Mouse (Mus musculus): ENCODE results near the gene Runx2. TPM values are rescaled to one million over a fixed set of nuclear protein-coding genes. Genes with fewer than 3 reads are reported as not detected.

Gene Runx2
- polyA plus RNA-seq, 1 experiment from 2014 or later = 4.6 TPM

- Histone ChIP-seq H3K36me3 (no peaks in the 10 kb centered on the region), H3K4me1 (peaks cover 59% of the 10 kb centered on the region), H3K9me3 (replicated peaks) (no peaks in the 10 kb centered on the region), H3K4me3 (no peak overlapping the region), H3K27me3 (ENCODE audit: low read depth, poor library complexity, severe bottlenecking) (no peaks in the 10 kb centered on the region), H3K27ac (no peak overlapping the region)
- WGBS = 86% methylated on average over 3 of the region's 3 CpGs
- DNase-seq (ENCODE audit: low spot score) = no peak
These were observed 306.9 kb downstream of the Runx2 start for GRCm38 (mm10) chr17:44507741-44508140.

GRCm38 (mm10) chr17:44506524-44506923 lies 308.1 kb downstream of the Runx2 start:
- 20% methylated on average over 3 of the region's 3 CpGs for WGBS
- H3K36me3 ChIP-seq = no peaks in the 10 kb centered on the region
- DNase-seq (ENCODE audit: low spot score) = peak; percentile 86
- peaks cover 59% of the 10 kb centered on the region for H3K4me1 ChIP-seq
- H3K4me3 ChIP-seq = no peak overlapping the region
- peak overlapping the region; percentile 77 for H3K27ac ChIP-seq
- no peaks in the 10 kb centered on the region for H3K27me3 ChIP-seq (ENCODE audit: low read depth, poor library complexity, severe bottlenecking)
- H3K9me3 ChIP-seq (replicated peaks) = no peaks in the 10 kb centered on the region

DNA sequence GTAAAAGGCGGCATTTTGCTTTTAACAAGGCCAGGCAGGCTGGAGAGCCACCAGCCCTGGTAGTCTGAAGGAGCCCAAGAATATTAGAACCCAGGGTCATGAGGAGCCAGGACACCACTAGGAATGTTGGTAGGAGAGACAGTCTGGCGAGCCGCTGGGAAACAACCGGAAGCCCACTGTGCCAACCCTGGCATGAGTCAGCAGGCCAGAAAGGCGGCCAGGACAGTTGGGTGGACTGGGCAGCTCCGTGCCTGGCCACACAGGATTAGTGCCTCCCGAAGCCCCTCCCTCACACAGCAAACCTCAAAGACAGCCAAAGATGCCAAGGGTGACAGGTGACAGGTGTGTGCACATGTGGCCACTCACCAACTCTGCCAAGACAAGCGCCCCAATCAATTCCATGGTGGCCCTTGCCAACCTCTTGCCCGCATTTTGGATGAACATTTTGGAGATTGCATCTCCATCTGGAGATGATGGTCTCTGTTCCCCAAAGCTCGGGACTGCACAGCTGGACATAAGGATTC lies 309.7 kb downstream of the Runx2 start:
- H3K36me3 ChIP-seq = no peaks in the 10 kb centered on the region
- no peaks in the 10 kb centered on the region for H3K27me3 ChIP-seq (ENCODE audit: low read depth, poor library complexity, severe bottlenecking)
- peaks cover 51% of the 10 kb centered on the region for H3K4me1 ChIP-seq
- no peak overlapping the region for H3K4me3 ChIP-seq
- no peaks in the 10 kb centered on the region for H3K9me3 ChIP-seq (replicated peaks)
- no peak for DNase-seq (ENCODE audit: low spot score)
- H3K27ac ChIP-seq = 0 out of 2 replicates have a peak overlapping the region, but pooled peaks have one; percentile 25
- 88% methylated on average over 10 of the region's 10 CpGs for WGBS

DNA sequence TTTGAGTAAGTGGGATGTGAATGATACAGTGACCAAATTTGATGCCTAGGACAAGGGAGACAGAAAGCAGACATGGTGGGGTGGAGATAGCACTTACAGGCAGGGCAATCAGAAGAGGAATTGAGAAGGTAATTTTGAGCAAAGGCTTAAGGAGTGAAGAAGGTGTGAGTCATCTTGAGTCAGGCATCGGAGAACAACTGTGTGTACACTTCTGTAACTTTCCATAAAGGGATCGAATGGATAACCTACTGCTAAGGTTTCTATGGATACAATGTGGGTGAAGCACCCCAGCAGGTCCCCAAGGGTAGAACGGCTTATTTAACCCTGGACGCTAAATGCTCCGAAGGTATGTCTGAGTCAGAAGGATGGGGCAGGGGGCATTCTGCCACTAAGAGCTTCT lies 312.4 kb downstream of the Runx2 start:
- DNase-seq (ENCODE audit: low spot score) = no peak
- no peaks in the 10 kb centered on the region for H3K9me3 ChIP-seq (replicated peaks)
- no peaks in the 10 kb centered on the region for H3K36me3 ChIP-seq
- WGBS = 97% methylated on average over 5 of the region's 5 CpGs
- H3K4me3 ChIP-seq = no peak overlapping the region
- no peak overlapping the region for H3K27ac ChIP-seq
- peaks cover 31% of the 10 kb centered on the region for H3K4me1 ChIP-seq
- no peaks in the 10 kb centered on the region for H3K27me3 ChIP-seq (ENCODE audit: low read depth, poor library complexity, severe bottlenecking)

DNA sequence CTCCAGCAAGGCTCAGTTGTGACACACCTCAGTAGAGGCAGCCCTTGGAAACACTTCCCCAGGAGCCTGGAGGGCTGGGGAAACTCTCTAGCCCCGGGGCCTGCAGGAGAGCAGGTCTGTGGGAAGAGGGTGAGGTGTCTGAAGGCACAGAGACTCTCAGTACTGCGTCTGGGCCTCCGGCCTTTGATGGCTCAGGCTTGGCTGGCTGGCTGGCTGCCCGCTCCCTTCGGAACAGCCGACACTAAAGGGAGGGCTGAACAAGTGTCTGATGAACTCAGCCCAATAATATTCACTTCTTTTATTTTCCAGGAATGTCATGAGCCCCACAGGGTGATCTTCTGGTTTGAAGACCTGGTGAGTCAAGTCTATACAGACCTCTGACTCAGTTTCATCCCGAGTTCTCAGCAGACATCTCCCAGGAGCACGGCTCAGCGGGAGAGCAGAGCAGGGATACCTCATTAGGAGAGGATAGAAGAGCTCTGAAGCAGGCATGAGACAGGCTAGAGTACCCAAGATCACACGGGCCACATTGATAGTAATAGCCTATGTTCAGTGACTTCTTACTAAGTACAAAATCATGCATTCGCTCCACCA lies 314.2 kb downstream of the Runx2 start:
- peaks cover 15% of the 10 kb centered on the region for H3K4me1 ChIP-seq
- no peak for DNase-seq (ENCODE audit: low spot score)
- H3K4me3 ChIP-seq = no peak overlapping the region
- WGBS = 84% methylated on average over 11 of the region's 11 CpGs
- no peaks in the 10 kb centered on the region for H3K36me3 ChIP-seq
- H3K9me3 ChIP-seq (replicated peaks) = no peaks in the 10 kb centered on the region
- 0 out of 2 replicates have a peak, but pooled peaks cover 10% of the 10 kb centered on the region for H3K27me3 ChIP-seq (ENCODE audit: low read depth, poor library complexity, severe bottlenecking)
- no peak overlapping the region for H3K27ac ChIP-seq

- no peaks in the 10 kb centered on the region for H3K36me3 ChIP-seq
- DNase-seq (ENCODE audit: low spot score) = no peak
- 0 out of 2 replicates have a peak overlapping the region, but pooled peaks have one; percentile 16 for H3K27ac ChIP-seq
- WGBS = 34% methylated on average over 11 of the region's 11 CpGs
- H3K27me3 ChIP-seq (ENCODE audit: low read depth, poor library complexity, severe bottlenecking) = no peaks in the 10 kb centered on the region
- H3K9me3 ChIP-seq (replicated peaks) = no peaks in the 10 kb centered on the region
- no peak overlapping the region for H3K4me3 ChIP-seq
- peaks cover 9% of the 10 kb centered on the region for H3K4me1 ChIP-seq
These were observed 324.3 kb downstream of the Runx2 start for GRCm38 (mm10) chr17:44490164-44490794.

DNA sequence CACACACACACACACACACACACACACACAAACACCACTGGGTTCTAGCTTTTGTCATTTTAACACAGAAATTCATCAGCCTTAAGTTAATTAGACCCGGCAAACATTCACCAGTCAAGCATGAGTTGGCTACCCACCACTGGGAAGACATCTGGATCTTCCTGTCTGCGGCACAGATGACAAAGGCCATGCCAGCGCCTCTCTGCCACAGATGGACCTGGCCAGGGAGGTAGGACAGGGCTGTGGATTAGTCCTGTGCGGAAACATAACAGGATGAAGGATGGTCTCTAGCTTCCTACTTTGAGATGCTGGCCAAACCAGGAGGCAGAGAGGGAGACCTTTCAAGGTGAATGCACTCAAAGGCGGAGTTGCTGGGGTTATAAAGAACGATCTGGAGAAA lies 325.3 kb downstream of the Runx2 start:
- Histone ChIP-seq H3K27me3 (ENCODE audit: low read depth, poor library complexity, severe bottlenecking) (no peaks in the 10 kb centered on the region), H3K4me3 (no peak overlapping the region), H3K27ac (no peak overlapping the region), H3K36me3 (no peaks in the 10 kb centered on the region), H3K4me1 (peaks cover 8% of the 10 kb centered on the region), H3K9me3 (replicated peaks) (no peaks in the 10 kb centered on the region)
- DNase-seq (ENCODE audit: low spot score) = peak; percentile 36
- 87% methylated on average over 6 of the region's 6 CpGs for WGBS

DNA sequence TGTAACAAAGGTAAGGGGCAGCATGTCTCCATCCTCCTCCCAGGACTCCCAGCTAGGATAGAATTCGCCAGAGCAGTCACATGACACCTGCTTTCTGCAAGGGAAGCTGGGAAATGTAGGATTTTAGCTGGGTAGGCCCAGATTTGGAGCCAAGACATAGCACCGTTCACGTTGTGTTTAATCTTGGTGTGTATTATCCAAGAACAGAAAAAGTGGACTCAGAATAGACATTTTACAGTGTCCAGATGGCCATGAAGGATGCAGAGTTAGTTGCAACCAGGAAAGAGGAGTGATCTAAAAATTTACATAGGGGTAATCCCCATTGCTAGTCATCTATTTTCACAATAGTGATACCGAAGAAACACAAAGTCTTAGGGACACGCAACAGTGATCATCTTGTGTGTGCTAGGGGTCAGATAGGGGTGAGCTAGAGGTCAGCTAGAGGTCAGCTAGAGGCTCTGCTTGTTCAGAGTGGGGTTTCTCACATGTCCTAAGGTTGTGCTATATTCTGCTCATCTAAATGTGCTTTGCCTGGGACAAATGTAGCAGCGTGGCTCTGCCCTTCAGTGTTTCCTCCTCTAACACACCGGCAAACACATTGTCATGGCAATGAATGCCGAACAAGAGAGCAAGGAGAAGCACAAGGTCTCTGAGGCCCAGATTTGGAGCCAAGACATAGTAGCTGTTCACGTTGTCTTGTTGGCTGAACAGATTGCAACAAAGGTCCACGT lies 326.9 kb downstream of the Runx2 start:
- 89% methylated on average over 10 of the region's 10 CpGs for WGBS
- Histone ChIP-seq H3K4me3 (no peak overlapping the region), H3K36me3 (no peaks in the 10 kb centered on the region), H3K4me1 (peaks cover 8% of the 10 kb centered on the region), H3K27ac (no peak overlapping the region), H3K27me3 (ENCODE audit: low read depth, poor library complexity, severe bottlenecking) (no peaks in the 10 kb centered on the region), H3K9me3 (replicated peaks) (no peaks in the 10 kb centered on the region)
- no peak for DNase-seq (ENCODE audit: low spot score)

DNA sequence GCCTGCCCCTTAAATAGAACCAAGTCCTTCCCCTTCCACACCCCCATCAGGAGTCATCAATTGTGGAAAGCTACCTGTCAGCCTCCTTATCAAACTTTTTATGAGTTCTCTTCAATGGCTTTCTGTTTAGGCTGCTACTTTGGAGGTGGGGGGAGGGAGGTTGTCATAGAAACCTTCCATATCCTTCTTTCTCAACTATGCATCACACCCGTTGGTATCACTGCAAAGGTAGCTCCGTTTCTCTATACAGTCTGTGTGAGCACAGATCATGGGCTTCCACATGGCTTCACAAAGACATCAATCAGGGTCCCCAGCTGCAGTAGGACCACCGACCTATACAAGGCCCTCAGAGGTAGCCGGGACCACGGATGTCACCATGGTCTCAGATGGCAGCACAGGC lies 329.3 kb downstream of the Runx2 start:
- WGBS = 86% methylated on average over 5 of the region's 5 CpGs
- Histone ChIP-seq H3K27ac (no peak overlapping the region), H3K4me3 (no peak overlapping the region), H3K9me3 (replicated peaks) (no peaks in the 10 kb centered on the region), H3K4me1 (peaks cover 7% of the 10 kb centered on the region), H3K36me3 (no peaks in the 10 kb centered on the region), H3K27me3 (ENCODE audit: low read depth, poor library complexity, severe bottlenecking) (no peaks in the 10 kb centered on the region)
- DNase-seq (ENCODE audit: low spot score) = no peak

DNA sequence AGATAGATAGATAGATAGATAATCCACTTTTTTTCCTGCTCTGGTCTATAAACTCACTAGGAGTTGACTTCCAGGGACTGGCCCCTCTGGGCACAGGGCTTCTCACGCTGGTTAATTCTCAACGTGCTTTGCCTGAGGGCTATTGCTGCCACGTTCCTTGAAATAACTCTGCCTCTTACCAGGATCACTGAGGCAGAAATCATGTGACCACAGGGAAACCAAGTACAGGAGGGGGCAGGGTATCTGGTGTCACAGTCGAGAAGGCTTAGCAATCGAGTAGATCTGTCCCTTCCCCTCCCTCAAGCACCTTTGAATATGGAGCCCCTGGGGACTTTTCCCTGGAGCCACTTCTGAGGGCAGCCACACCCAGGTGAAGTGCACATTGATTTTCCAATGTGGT lies 334.7 kb downstream of the Runx2 start:
- WGBS = 64% methylated on average over 5 of the region's 5 CpGs

GRCm38 (mm10) chr17:44479491-44479890 lies 335.1 kb downstream of the Runx2 start:
- Histone ChIP-seq H3K4me1 (peaks cover 3% of the 10 kb centered on the region; the same call in 1 of the 2 replicates), H3K9me3 (replicated peaks) (no peaks in the 10 kb centered on the region), H3K27me3 (ENCODE audit: low read depth, poor library complexity, severe bottlenecking) (no peaks in the 10 kb centered on the region), H3K36me3 (no peaks in the 10 kb centered on the region), H3K27ac (no peak overlapping the region), H3K4me3 (no peak overlapping the region)
- no peak for DNase-seq (ENCODE audit: low spot score)
- 80% methylated on average over 4 of the region's 4 CpGs for WGBS

More for the DNA sequence above, 334.7 kb downstream of the Runx2 start:
- Histone ChIP-seq H3K4me1 (peaks cover under 1% of the 10 kb centered on the region; the same call in 1 of the 2 replicates), H3K4me3 (no peak overlapping the region), H3K27me3 (ENCODE audit: low read depth, poor library complexity, severe bottlenecking) (no peaks in the 10 kb centered on the region), H3K27ac (no peak overlapping the region), H3K36me3 (no peaks in the 10 kb centered on the region), H3K9me3 (replicated peaks) (no peaks in the 10 kb centered on the region)
- no peak for DNase-seq (ENCODE audit: low spot score)

DNA sequence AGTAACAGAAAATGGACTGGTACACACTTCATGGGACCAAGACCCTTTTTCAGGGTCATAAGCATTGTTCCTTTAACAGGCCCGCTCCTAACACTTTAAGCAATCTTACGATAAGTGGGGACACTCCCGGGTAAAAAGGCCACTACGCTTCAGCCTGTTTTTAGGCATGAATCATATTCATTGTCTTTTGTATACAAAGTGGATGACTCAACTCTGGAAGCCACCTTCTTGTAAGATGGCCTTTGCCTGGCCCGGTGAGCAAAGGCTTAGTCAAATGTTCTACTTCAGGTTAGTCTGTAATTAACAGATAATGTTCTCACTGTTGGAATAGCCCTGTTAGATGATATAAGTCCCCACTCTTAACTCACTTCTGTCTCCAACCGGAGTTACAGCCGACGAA lies 338.7 kb downstream of the Runx2 start:
- H3K27me3 ChIP-seq (ENCODE audit: low read depth, poor library complexity, severe bottlenecking) = no peaks in the 10 kb centered on the region
- H3K36me3 ChIP-seq = no peaks in the 10 kb centered on the region
- H3K27ac ChIP-seq = no peak overlapping the region
- 93% methylated on average over 8 of the region's 8 CpGs for WGBS
- no peak overlapping the region for H3K4me3 ChIP-seq
- DNase-seq (ENCODE audit: low spot score) = no peak
- H3K4me1 ChIP-seq = peaks cover 3% of the 10 kb centered on the region; the same call in 1 of the 2 replicates
- H3K9me3 ChIP-seq (replicated peaks) = no peaks in the 10 kb centered on the region

- no peak overlapping the region for H3K27ac ChIP-seq
- H3K36me3 ChIP-seq = no peaks in the 10 kb centered on the region
- H3K9me3 ChIP-seq (replicated peaks) = no peaks in the 10 kb centered on the region
- WGBS = 87% methylated on average over 3 of the region's 3 CpGs
- H3K27me3 ChIP-seq (ENCODE audit: low read depth, poor library complexity, severe bottlenecking) = no peaks in the 10 kb centered on the region
- no peak overlapping the region for H3K4me3 ChIP-seq
- peaks cover 3% of the 10 kb centered on the region; the same call in 1 of the 2 replicates for H3K4me1 ChIP-seq
- no peak for DNase-seq (ENCODE audit: low spot score)
These were observed 340.3 kb downstream of the Runx2 start for GRCm38 (mm10) chr17:44474280-44474679.

Measured in limb, embryonic 10.5 days (tissue).